Mouse (Mus musculus) left cerebral cortex, postnatal 10 days (tissue): Measurements from ENCODE around the gene Zic4. TPM values are rescaled to one million over a fixed set of nuclear protein-coding genes. Genes with fewer than 3 reads are reported as not detected.

Experiments used
- total RNA-seq, 2 experiments: library from RNA; stranded (reverse); gene quantifications; 2 replicates each; pipeline ENCODE4 v1.2.3; 2021

Zic4 gene
- total RNA-seq, 2 experiments from 2014 or later: 3.4 to 4.6 TPM

Other genes with a start within 250 kb of the Zic4 start
- gene Zic1, start 3.4 kb downstream of the Zic4 start, total RNA-seq: 10 to 100 TPM; 14.2 to 17.4 TPM